Mouse (Mus musculus): ENCODE data around the gene Cox6a1.

GRCm38 (mm10) chr5:115300792-115301614 lies 47.8 kb downstream of the Cox6a1 start, which contains the start of gene Dynll1:
- TF ChIP-seq CTCF (IDR thresholded peaks at IDR 0.05; ENCODE audit: extremely low read depth, insufficient read depth, low read length) (0 out of 2 replicates have a peak, but pooled peaks have one; percentile 1), POLR2A (IDR thresholded peaks at IDR 0.05; ENCODE audit: extremely low read depth, insufficient read depth, low read length) (peak; percentile 80)

Measured in cortical plate, adult 2 months (tissue).